Mouse (Mus musculus) brain, adult 2 months (tissue): ENCODE measurements around the gene Zfp280d.

Experiments used
- DNase-seq: peaks from one replicate; pipeline ENCODE4 v3.0.0; 2011; ENCODE audit warnings: low read depth, low spot score

Zfp280d gene

DNA sequence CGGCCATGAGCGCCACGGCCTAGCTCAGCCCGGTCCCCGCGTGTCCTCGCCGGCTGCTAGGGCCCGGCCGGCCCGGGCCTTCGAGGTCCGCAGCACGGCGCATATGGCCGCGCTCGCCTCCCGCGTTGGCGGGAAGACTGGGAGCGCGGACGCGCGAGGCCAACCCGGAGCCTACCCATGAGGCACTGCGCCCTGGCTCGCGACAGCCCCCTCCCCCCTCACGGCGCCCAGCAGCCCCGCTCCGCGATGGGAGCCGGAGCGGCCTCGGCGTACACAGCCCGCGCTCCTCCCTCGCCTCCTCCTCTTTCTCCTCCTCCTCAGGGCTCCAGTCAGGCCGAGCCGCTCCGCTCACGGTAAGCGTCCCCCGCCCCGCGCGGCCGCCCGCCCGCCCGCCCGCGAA, at the start of gene Zfp280d:
Zfp280d (plus strand) TSS at position 184 of the 400 bp plus-strand sequence.
- DNase-seq, result peak; percentile 98

DNA sequence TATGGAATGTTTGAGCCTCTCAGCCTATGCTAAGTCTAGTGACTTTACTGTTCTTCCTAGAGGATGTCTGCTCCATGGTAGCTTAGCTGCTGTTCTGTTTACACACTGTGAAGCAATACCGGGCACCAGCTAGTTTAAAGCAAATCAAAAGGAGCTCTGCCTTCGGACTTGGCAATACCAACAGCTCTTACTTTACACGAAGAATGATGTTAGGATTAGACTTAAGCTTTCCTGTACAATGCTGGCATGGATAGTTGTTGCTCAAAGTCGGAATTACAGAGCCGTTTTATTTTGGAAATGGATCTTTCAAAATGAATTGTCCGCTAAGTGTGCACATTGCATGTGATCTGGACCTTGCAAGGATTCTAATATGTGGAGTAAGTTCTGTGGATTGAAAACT, 48.1 kb upstream of the Zfp280d start:
- no peak for DNase-seq

DNA sequence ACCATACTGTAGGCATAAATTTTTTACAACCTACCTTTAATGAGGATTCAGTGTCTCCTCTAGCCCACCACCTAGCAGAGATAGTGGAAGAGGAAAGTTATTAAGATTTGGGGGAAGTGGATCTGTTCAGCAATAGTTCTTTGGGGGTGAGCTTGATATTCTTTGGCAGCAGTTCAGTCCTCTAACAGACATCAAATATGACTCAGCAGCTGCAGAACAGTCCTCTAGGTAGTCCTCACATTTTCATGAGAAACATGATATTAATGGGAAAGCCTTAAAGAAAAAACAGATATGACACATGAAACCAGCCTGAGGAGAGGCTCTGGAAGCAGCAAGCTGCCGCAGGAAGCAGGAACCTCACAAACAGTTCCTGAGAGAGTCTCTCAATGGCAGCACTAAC, 22.0 kb upstream of the Zfp280d start:
- DNase-seq, result no peak

DNA sequence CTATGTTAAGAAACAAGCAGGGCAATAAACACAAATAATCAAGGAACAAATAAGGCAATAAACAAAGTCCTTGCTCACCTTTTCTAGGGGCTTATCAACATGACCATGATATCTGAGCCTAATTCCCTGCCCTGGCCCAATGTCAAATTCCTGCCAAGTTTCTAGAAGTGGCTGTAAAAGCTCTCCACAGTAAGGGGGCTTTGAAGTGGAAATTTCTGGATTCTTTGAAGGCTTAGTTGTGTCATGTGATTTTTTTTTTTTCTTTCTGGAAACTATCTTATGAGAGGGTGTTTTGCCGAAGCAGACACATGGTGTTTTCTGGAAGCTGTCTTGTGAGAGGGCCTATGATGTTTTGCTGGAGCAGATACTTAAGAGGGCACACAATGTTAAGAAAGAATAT, 19.4 kb upstream of the Zfp280d start:
- DNase-seq, result no peak

DNA sequence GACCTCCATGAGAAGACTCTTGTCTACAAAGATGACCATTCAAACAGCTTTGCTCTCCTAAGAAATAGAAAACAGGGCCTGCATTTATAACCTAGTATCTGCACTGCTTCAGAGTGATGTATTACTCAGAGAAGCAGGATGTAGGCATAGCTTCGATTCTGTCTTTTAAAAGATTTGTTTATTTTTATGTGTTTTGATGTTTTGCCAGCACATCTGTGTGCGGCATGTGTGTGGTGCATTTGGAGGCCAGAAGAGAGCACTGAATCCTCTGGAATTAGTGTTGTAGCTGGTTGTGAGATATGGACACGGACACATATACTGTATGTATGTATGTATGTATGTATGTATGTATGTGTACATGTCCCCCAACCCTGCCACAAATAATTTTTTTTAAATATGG, 18.0 kb upstream of the Zfp280d start:
- DNase-seq, result no peak

DNA sequence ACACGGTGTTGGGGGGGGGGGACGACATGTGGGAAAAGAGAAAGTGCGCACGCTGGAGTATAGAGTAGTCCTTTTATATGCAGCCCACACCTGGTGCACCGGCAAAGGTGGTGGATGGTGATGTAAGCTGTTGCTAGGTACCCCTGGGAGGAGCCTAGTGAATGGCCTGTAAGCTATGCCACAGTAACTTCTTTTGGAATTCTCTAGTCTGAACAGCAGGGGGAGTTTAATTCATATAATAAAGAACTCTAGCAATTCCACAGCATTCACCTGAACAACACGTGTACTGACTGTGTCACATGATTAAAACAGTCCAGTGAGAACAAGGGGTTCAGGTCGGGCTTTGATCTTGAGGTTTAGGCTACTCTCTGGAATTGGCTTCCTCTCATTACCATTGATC, 14.3 kb upstream of the Zfp280d start:
- peak; percentile 53 for DNase-seq

DNA sequence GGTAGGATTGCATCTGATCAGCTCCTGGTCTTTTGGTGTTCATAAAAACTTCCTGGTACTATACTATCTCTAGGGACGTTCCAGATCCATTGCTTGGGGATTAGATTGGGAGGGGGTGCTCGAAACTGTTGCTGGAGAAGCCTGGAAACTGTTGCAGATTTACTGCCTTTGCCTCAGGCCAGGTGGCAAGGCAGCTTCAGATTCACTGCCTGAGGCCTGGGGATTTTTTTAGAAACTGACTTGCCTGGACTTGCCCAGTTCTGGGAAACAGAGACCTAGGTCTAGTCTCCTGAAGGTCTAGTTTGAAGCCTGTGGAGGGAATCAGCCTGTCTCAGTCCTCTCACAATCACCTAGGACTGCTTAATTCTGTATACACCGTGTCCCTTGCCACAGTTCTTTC, 9.8 kb upstream of the Zfp280d start:
- no peak for DNase-seq

DNA sequence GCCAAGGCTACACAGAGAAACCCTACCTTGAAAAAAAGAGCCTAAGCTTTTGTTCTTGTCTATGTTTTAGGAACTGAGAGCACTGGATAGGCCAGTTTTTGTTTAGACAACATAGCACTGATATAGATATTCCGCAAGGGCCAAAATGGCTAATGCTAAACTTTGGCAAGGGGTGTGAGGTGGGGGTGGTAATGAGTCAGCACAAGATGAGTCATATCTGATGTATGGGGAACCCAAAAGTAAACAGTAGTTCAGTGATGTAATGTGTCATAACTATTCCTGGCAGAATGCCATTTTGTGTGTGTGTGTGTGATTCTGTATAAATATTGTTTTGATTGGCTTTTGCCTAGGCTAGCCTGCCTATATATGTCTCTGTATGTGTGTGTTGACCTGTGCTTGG, 4.5 kb upstream of the Zfp280d start:
- peak; percentile 52 for DNase-seq

DNA sequence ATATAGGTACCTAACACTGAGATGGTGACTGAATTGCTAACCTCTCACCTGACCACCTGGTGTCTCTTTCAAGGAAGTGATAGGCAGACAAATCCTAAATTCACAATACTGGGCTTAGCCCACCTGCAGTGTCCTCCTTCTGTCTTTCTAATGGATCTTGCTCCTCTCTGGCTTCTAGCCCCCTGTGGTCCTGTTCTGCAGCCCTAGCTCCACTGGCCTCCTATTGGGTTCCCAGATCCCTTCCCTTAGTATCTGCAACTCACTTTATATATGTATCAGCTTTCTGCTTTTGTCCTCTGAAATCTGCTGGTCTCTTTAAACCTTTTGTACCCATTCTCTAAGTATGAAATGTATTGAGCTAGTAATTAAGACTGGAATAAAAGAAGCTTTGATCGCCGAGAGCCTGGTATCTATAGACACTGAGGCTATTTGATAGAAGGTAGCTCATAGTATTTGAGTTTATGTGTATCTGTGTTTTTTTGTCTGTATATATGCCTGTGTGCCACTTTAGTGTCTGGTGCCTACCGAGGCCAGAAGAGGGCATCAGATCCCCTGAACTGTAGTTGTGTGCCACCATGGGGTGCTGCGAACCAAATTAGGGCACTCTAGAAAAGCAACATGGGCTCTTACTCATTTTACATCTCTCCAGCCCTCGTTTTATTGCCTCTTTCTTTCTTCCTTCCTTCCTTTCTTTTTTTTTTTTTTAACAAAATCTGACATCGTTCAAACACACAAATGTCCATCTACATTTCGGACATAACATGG, 832 bp upstream of the Zfp280d start:
- DNase-seq, result no peak

DNA sequence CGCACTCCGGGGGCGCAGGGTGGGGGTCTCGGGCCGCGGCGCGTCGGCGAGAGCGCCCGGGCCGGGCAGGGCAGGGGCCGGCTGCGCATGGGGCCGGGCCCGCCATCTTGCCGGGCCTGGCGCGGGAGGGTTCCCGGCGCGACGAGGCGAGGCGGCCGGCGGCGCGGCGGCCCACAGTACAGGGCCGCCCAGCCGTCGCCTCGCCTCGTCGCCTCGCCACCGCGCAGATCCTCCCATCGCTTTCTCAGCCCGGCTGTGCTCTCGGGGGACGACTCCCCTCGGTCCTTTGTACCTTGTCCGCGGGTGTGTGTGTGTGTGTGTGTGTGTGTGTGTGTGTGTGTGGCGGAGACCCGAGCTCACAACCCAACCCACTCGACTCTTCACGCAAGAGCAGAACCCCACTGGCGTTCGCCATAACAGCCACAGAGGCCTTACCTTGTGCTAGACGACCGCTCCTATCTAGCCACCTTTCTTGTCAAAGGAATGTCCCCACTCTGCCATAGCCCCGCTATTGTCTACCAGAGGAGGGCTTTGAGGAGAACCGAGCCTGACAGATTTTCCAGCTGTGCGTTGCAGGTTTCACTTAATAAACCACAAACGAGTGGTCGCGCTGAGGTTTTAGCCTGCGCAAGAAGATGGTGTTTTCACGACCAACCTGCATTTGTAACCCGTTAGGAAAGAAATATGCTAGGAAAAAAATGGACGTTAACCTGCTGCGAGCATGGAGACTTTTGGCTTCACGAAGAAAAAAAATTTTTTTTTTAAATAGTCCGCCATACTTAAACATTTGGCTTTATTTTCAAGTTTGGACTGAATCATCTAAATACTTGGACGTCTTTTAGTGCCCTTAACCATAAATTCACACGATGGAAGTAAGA, 680 bp downstream of the Zfp280d start:
- peak; percentile 83 for DNase-seq

DNA sequence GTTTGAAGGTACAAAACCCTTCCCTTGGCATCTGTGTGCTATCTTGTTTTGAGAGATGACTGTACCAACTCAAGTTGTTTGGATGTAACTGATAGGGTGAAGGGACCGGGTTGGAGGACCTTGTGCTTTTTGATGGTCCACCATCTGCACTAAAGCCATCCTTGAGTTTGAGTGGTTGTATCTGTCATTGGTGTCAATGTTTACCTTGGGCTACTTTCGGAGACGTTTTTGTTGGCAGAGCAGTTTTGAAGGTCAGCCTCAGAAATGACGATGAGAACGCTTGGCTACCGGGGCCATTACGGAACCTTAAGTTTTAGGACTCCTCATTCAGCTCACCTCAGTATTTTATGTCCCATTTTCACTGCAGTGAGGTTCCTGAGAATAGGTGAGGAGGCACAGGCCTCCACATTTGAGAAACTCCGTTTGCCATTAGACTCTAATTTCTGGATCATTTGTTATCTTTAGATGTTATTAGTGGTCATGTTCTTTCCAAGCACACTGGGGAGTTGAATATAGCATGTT, 1.4 kb downstream of the Zfp280d start:
- peak; percentile 29 for DNase-seq

DNA sequence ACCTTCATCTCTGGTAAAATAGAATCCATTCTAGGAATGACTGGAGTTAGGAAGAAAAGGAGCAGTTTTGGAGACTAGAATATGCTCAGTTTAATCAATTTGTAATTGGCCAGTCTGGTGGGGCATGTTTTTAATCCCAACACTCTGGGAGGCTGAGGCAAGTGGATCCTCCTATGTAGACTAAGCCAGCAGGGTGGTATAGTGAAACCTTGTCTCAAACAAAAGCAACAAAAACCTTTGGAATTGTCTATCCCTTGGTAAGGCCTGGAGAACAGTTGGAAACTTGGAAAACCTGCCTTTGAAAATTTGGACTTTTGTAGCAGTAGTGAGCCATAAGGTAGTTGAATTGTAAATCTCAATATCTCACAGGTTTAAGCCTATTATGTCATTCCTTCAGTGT, 2.3 kb downstream of the Zfp280d start:
- DNase-seq, result no peak

DNA sequence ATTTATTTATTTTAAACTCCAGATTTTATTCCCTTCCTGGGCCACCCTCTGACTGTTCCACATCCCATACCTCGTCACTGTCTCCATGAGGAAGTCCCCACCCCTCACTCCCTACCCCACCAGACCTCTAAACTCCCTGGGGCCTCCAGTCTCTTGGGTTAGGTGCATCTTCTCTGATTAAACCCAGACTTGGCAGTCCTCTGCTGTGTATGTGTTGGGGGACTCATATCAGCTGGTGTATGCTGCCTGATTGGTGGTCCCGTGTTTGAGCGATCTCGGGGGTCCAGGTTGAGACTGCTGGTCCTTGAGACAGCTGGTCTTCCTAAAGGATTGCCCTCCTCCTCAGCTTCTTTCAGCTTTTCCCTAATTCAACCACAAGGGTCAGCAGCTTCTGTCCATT, 5.3 kb downstream of the Zfp280d start:
- DNase-seq, result no peak

DNA sequence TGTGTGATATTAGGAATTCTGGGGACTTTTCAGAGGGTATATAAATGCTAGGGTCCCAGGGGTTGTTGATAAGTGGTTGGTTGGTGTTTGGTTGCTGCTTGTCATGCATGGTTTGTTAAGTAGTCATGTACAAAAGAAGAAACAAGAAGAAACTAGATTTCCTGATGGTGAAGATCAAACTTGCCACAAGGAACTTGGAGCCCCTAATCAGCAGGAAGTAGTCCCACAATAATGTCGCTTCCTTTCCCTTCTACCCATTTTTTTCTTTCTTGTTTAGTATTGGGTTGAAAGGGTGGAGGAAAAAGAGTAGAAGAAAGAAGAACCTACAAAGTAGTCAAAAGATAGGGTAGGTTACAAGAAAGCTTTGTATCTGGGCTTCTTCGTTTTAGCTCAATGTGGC, 13.0 kb downstream of the Zfp280d start:
- DNase-seq, result no peak

DNA sequence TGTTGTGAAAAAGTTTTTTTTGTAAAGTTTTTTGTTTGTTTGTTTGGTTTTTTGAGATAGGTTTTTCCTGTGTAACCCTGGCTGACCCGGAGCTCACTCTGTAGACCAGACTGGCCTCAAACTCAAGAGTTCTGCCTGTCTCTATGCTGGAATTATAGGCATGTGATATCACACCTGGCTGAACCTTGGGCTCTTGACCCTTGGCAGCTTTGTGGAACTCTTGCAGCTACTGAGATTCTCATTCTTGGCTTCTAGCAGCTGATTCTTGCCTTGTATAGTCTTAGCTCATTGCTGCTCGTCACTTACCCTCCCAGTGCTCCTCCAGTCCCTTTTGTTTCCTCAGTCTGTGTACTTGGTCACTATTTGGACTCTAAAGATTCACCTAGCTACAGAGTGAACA, 13.6 kb downstream of the Zfp280d start:
- DNase-seq, result no peak

DNA sequence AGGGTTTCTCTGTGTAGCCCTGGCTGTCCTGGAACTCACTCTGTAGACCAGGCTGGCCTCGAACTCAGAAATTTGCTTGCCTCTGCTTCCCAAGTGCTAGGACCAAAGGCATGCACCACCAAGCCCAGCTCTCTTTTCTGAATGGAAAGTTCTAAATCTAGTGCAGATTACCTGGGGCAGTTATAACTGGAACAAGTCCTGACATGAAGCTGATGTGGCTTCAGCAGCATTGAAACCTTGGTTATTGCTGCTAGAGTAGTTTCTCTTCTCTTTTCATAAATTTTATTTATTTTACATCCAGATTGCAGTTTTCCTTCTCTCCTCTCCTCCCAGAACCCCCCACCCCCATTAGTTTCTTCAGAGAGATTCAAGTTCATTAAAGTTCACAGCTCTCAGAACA, 14.4 kb downstream of the Zfp280d start:
- DNase-seq, result no peak

DNA sequence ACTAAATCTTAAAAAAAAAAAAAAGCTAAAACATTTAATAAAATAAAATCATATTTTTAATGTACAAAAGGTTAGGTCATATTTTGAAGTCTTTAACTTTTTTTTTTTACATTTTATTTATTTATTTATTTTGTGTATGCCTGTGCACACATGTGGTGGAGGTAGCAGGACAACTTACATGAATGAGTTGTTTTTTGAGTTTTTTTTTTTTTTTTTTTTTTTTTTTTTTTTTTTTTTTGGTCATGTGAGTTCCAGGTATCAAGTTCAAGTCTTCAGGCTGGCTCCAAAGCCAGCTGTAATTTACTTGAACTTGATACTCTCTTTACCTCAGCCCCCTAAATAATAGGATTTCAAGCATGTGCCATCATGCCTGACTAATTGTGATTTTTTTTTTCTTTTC, 19.4 kb downstream of the Zfp280d start:
- DNase-seq, result no peak

DNA sequence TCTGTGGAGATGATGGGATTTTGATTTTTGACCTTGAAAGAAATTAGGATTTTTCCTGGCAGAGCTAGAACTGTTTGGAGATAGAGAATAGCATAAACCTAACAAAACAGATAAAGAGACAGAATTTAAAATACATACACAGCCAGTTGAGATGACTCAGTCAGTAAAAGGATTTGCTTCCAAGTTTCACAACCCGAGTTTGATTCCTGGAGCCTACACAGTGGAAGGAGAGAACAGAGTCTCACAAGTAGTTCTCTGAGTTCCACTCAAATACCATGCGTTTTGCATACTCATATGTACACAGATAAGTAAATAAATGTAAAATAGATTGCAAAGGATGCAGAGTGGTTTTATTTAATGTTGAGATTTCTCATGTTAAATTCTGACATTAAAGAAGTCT, 35.1 kb downstream of the Zfp280d start:
- DNase-seq, result peak; percentile 27

DNA sequence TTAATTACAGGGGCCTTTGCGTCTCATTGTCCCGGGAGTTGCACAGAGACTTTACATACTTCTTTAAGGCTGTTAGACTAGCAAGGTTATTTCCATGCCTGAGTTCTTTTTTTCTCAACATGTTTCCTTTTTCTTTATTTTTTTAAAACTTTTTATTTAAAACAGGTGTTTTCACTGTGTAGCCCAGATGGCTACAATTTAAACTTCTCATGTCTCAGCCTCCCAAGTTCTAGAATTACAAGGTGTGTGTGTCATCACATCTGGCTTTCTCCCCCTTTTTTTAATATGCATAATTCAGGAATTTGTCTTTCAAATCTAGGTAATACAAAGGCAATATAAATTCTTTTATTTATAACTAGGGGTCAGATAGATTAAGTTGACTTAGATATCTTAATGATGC, 58.6 kb downstream of the Zfp280d start:
- DNase-seq, result no peak

DNA sequence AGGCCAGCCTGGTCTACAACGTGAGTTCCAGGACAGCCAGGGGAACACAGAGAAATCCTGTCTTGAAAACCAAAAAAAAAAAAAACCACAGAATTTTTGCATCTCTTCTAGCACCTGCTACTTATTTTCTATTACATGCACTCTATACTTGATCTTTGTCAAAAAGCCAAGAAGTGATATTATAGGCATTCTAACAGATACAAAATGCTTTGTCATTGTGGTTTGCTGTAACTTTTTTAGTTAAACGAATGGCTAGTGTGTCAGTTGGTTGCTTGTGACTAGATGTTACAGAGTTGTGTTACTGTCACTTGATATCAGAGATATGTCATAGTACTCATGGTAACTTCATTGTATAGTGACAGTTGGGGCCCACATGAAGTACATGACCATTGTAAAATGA, 61.4 kb downstream of the Zfp280d start:
- no peak for DNase-seq

DNA sequence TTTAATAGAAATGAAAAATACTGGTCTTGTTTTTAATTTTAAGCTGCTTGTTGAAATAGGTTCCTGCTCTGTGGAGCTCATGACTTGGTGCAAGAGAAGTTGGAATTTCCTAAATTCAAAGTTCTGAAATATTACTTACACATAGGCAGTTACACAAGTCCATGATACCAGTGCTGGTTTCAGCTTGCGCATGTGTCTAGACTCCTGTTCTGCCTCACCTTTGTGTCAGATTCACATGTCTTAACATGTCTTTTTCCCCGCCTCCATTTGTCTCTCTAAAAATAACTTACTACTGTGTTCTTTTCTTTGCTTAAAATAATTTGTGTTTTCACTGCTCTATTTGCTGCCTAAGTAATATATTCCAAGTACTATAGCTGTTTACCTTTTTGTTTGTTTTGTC, 64.5 kb downstream of the Zfp280d start:
- DNase-seq, result no peak

DNA sequence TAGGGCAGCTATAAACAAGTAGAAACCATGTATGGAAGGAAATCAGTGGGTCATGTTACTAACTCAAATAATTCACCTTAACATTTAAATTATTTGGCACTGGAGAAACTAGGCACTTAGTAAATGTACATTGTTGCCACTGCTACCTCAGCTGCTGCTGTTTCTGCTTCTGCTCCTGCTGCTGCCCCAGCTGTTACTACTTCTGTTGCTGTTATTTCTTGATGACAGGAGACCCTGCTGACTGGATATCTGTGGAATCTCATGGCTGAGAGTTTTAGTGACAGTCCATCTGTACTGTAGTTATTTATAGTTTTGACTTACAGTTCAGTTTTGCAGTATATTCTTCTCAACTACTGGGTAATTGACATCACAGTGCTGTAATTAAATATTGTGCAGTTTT, 69.2 kb downstream of the Zfp280d start:
- peak; percentile 45 for DNase-seq

DNA sequence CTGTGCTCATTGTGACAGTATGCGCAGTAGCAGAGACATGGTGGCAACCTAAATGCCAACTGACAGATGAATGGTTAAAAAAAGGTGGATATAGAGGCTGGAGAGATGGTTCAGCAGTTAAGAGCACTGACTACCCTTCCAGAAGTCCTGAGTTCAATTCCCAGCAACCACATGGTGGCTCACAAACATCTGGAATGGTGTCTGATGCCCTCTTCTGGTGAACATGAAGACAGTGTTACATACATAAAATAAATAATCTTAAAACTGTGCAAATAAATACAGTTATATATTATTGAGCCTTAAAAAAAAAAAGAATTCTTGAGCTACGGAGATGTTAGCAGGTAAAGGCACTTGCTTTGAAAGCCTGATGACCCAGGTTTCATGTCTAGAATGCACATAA, 97.7 kb downstream of the Zfp280d start:
- no peak for DNase-seq
